Mouse (Mus musculus) naive thymus-derived CD4-positive, alpha-beta T cell, adult 5 months (primary cell): ENCODE results near the gene Fiz1. TPM values are rescaled to one million over a fixed set of nuclear protein-coding genes. Genes with fewer than 3 reads are reported as not detected.

Source experiments
- polyA plus RNA-seq: library from polyadenylated mRNA; unstranded; fragments of 100-300 nt; shearing (Covaris generic); gene quantifications from one replicate; pipeline ENCODE4 v1.2.1, GENCODE M21; 2017

The Fiz1 gene
- polyA plus RNA-seq: 54.8 TPM

DNA sequence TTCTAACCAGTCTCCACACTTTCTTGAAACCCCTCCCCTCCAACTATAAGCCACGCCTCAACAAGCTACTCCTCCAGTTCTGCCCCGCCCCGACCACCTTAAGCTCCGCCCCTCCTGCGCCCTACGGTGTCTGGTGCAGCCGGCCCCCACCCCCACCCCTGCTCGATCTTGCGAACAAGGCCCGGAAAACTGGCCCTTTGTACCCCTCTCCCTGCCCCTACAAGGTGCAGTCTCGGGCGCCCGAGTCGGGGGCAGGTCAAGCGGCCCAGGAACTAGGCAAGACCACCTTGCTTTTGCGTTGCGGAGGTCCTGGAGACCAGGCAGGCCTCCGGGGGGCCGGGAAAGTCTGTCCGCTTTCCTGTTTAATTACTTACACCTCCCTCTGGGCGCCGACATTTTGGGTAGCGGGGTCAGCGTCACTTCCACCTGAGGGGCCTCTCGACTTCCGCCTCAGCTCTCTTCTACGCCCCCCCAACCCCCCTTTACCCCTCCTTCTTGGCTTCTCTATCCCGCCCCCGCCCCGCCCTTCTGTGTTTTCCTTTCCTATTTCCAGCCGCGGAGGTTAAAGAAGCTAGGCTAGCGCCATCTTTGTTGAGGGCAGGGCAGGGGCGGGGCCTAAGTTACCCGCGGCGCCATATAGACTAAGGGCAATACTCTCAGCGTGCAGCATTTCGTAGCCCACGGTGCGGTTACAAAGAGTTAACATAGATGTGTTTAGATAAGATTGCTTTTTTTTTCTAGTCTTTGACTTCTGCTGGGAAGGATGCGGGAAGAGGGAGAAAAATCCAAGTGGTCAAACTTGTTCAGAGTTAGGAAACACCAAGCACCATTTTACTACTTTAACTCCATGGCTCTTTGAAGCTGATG is at the start of gene Fiz1, which contains the start of gene Zfp524:
Fiz1 (minus strand) TSS at position 447 of the 867 bp plus-strand sequence.
Zfp524 (plus strand) TSS at position 165 of the 867 bp plus-strand sequence.

DNA sequence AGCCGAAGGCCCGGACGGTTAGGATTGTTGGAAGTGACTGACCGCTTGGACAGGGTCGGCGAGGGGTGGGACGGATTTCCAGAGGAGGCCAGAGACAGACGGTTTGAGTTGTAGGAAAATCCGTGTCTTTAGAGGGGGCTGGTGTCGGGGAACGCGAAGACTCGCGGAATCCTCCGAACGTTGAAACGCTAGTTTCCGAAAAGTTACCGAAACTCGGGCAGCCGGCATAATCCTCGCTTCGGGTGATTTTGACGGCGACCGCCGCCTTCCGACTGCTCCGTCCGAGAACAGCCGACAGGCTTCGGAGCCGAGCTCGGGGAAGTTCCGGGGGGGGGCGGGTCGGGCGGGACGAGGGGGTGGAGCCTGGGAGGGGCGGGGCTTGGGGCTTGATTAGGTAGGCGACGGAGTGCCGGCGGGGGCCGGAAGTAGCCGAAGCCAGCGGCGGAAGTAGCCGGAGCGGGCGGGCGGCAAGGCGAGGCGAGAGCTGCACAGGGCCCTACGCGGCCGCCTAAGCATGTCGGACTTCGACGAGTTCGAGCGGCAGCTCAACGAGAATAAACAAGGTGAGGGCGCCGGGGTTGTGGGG is 47.4 kb upstream of the Fiz1 start, which contains the start of gene U2af2:
U2af2 (plus strand) TSS at position 370 of the 586 bp plus-strand sequence.

DNA sequence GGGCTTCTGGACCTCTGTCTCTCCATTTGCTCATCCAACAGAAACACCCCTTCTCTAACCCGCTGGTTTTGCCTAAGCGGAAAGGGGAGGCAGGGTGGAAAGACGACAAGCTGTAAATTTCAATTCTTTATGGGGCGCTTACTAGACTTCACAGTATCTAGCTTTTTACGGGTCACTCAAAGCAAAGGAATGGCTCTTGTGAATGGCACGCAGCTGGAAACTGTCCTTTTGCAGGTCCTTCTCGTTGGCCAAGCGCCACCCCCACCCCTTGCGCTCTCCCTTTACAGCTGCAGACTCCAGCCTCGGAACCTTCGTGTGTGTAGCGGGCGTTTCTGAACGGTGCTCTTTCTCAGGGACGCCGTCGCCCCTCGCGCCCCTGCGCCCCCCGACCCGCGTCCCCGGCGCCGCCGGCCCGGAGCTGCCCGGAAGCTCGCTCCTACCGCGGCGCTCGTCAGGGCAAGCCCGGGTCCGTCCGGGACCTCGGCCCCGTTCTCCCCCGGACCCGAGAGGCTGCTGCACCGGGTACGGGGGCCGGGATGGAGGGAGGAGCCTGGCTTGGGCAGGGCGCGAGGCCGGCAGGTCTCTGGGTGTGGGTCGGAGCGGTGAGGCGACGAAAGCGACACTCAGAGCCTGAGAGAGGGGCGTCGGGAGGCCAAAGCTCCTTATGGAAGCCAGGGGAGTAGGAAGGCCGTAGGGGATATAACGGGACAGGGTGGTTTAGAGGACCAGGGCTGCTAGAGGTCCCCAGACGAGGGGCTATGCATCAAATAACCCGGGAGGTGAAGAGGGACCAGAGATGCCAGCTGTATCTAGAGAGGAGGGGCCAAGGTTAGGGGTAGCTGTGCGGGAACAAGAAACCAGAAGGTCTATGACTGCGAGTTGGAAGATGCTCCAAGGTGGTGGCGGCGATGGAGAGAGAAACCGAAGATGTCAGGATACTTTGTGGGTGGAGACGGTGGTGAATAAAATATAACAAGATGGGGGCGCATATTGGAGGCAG is 37.0 kb upstream of the Fiz1 start, which contains the start of gene Zfp580:
Zfp580 (plus strand) TSS at position 346 of the 1,000 bp plus-strand sequence.

DNA sequence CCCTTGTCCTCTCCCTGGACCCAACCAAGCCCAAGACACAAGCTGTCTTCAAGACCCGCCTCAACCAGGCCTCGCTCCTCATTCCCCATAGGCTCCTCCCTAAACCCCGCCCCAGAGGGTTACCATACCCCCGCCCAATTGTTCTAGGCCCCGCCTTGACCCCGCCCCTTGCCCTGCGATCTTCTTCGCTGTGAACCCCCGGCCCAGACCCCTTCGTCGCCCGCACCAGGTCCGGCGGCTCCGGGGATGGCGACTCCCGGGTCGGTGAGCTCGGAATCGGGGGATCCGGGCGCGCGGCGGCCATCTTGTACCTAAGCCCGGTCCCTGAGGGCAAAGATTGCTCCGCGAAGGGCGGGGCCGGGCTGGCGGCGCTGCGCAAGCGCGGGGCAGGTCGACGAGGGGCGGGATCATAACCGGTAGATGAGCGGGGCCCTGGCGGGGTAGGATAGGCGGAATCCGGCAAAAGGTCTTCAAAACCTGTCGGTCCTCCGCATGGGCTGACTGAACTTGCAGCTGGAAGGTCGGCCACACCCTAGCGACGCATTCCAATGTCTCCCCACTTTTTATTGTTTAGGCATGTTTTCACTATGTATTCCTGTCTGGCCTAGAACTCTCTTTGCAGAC is 23.7 kb upstream of the Fiz1 start, which contains the start of gene Zfp784:
Zfp784 (minus strand) TSS at position 338 of the 624 bp plus-strand sequence.

DNA sequence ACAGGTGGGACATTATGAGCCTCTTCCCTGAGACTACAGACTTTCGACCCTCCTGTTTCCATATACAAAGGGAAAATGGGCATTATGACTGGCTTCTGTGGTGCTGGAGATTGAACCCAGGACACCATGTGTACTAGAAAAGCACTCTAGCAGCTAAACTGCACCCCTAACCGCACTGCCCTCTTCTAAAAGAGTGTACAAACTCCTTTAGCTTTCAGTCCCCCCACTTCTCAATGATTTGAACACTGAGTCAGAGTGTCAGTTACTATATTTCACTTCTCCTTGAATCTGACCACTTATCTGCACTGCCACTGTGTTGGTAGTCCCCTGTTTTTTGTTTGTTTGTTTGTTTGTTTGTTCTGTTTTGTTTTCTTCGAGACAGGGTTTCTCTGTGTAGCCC is 19.3 kb upstream of the Fiz1 start, which contains the start of gene 4632433K11Rik:
4632433K11Rik (plus strand) TSS at position 301 of the 400 bp plus-strand sequence.

DNA sequence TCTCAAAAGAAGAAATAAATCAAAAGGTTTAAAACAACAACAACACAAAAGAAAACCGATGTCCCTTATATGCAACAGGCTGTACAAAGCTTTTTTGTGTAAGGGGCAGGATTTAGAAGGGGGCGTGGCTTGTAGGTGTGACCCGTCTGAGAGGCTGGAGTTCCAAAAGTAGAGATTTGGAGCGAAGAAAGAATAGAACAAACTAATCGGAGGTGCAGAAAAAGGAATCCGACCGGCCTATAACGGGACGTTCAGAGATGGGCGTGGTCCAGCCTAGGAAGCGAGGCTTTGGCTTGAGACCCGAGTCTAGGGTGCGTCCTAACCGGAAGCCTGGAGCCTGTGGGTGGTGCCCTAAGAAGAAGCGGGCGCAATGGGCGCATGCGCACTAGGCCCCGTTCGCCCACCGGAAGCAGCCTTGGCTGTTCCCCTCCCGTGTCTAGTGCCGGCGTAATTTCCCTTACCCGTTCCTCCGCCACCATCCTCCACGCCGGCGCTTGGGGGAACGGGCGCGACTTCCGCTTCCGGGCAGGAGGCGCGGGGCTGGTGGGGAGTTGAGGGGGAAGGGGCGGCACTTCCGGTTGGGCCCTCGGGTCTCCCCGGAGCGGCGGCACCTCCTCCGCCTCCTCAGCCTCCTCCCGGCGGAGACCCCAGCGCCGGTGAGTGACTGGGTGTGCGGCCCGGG is 5.6 kb upstream of the Fiz1 start, which contains the start of the genes Zfp865 and Ccdc106:
Zfp865 (plus strand) TSS at position 377 of the 682 bp plus-strand sequence.
Ccdc106 (plus strand) TSS at position 554 of the 682 bp plus-strand sequence.

DNA sequence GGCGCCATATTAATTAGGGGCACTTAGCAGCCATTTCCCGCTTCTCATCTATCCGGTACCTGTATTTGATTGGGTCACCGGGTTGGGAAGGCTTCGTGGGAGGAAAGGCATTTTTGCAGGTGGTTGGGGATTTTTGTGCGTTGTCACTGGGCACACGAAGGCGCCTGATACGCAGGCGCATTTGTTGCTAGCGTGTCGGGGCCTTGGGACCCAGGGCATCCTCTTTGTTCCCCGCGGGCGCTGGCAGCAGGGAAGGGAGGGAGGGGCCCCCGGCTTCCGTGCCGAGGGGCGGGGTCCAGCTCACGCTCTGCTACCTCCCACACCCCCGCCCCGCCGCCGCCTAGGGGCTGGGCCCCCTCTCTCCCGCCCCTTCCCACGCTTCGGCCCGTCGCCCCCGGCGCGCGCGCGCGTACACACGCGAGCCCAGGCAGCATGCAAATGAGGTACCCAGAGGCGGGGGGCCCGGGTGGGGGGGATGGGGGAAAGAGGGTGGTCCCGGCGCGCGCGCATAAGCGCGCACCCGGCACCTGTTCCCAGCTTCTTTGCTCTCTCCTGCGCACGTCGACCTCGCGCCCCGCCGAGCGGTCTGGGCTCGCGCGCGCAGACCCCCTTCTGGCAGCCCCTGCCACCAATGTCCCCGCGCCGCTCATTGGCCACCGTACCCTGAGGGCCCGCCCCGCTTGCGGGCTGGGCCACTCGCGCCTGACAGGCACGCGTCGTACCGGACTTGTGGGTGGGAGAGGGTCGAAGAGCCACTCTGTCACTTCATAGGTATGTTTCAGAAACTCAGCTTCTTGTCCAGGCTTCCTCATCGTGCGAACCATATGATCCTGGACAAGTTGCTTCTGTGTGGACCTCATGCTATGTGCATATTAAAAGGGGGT is 863 bp upstream of the Fiz1 start, which contains the start of gene Gm44973:
Gm44973 (plus strand) TSS at position 379 of the 884 bp plus-strand sequence.

DNA sequence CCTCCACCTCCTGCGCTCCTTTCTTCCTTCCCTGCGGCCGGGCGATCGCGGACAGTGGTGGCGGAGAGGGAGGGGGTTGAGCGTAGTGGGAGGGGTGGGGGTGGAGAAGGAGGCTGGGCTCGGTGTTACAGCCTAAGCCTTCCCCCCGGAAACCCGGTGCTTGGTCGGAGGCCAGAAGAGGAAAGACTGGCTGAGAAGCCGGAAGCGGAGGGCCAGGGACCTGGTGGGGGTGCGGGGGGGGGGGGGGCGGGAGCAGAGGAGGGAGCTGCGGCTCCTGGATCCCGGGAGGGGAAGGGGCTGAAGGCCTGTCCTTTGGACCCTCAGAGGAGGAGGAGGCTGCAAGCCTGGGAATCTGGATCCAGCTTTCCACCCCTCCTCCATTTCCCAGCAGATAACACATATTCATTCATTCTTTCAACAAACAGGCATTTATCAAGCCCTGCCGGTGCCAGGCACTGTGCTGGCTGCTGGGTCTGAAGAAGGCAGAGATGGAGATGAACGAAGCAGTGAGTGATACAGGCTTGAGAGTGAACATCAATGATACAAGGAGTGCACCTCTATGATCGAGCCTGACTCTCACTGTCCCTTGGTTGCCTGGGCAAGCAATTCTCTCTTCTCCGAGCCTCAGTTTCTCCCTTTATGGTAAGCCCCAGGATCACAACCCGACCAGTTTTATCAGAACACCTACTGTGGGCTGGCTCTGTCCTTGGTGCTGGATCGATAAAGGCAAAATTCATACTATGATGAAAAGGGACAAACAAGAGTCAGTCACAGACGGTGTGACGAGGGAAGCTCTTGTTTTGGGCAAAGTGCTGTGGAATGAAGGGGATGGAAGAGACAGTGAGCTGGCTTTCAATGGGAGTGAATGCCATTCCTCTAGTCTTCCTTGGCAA is 18.2 kb downstream of the Fiz1 start, which contains the start of gene Zfp579:
Zfp579 (minus strand) TSS at position 156 of the 893 bp plus-strand sequence.

DNA sequence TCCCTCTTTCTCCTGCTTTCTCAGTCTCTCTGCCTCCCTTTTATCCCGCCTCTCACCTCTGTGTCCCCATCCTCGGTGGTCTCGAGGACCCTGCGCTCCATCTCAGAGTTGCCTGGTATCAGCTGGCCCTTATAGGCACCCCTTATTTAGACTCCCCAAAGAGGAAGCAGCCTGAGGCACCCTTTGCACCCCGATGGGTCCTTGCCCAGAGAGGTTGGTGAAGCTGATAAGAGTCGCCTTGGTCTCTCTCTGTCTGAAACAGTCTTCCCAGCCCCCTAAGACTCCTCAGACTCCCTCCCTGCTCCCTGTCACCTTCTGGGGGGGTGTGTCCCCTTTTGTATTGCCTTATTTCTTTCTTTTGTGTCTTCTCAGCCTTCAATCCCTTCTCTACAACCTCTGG is 43.4 kb downstream of the Fiz1 start, which contains the start of gene Sbk3:
Sbk3 (minus strand) TSS at position 101 of the 400 bp plus-strand sequence.

DNA sequence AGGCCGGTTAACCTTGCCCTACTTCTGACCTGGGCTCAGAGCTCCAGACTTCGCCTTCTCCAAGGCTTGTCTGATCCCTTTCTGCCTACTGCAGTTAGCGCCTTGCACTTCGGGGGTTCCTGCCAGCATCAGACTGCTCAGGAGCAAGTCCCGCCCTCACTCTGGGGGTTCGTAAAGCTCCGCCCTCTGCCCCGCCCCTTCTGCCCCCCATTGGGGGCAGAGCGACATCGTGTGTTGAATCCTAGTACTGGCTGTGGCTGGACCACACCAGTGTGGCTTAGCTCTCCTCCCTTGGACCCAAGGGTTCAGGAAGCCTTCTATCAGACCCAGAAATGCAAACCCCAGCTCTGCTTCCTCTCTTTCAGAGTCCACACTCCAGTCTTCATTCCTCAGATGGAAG is 50.2 kb downstream of the Fiz1 start, which contains the start of gene Sbk2:
Sbk2 (minus strand) TSS at position 135 of the 400 bp plus-strand sequence.

Other genes starting within 250 kb of the Fiz1 start
- gene Fam71e2, start 243.4 kb downstream of the Fiz1 start, polyA plus RNA-seq: not detected
- not detected for gene Il11, start 231.8 kb downstream of the Fiz1 start, polyA plus RNA-seq
- gene Tmem190, start 231.8 kb downstream of the Fiz1 start, polyA plus RNA-seq: not detected
- 2.8 TPM for gene Tmem238, start 225.0 kb downstream of the Fiz1 start, polyA plus RNA-seq
- gene Rpl28, start 221.8 kb downstream of the Fiz1 start, polyA plus RNA-seq: 358 TPM
- gene Ube2s, start 202.1 kb downstream of the Fiz1 start, polyA plus RNA-seq: 236 TPM
- 0.12 TPM for gene Shisa7, start 170.0 kb downstream of the Fiz1 start, polyA plus RNA-seq
- gene Isoc2b, start 144.4 kb downstream of the Fiz1 start, polyA plus RNA-seq: 7.4 TPM
- gene Isoc2a, start 137.5 kb downstream of the Fiz1 start, polyA plus RNA-seq: 0.77 TPM
- gene Gm36210, start 108.2 kb downstream of the Fiz1 start, polyA plus RNA-seq: not detected
- gene Zfp628, start 99.5 kb downstream of the Fiz1 start, polyA plus RNA-seq: 2.5 TPM
- not detected for gene Nat14, start 92.7 kb downstream of the Fiz1 start, polyA plus RNA-seq
- gene Ssc5d, start 88.9 kb downstream of the Fiz1 start, polyA plus RNA-seq: not detected
- not detected for gene Sbk2, start 50.3 kb downstream of the Fiz1 start, polyA plus RNA-seq
- gene Sbk3, start 43.5 kb downstream of the Fiz1 start, polyA plus RNA-seq: not detected
- 18.4 TPM for gene Zfp579, start 18.5 kb downstream of the Fiz1 start, polyA plus RNA-seq
- 21.0 TPM for gene Zfp524, start 282 bp downstream of the Fiz1 start, polyA plus RNA-seq
- 5.0 TPM for gene Gm44973, start 799 bp upstream of the Fiz1 start, polyA plus RNA-seq
- 10.7 TPM for gene Zfp865, start 5.7 kb upstream of the Fiz1 start, polyA plus RNA-seq
- not detected for gene Ccdc106, start 5.9 kb upstream of the Fiz1 start, polyA plus RNA-seq
- gene 4632433K11Rik, start 19.4 kb upstream of the Fiz1 start, polyA plus RNA-seq: not detected
- gene Zfp784, start 23.7 kb upstream of the Fiz1 start, polyA plus RNA-seq: 2.1 TPM
- 5.0 TPM for gene Zfp580, start 36.8 kb upstream of the Fiz1 start, polyA plus RNA-seq
- 117 TPM for gene U2af2, start 47.4 kb upstream of the Fiz1 start, polyA plus RNA-seq
- 23.9 TPM for gene Epn1, start 65.5 kb upstream of the Fiz1 start, polyA plus RNA-seq
- not detected for gene Rfpl4, start 102.3 kb upstream of the Fiz1 start, polyA plus RNA-seq
- not detected for gene Rasl2-9, start 111.3 kb upstream of the Fiz1 start, polyA plus RNA-seq
- 0.30 TPM for gene Vmn1r55, start 135.0 kb upstream of the Fiz1 start, polyA plus RNA-seq
- gene Vmn1r56, start 182.1 kb upstream of the Fiz1 start, polyA plus RNA-seq: not detected
- not detected for gene Vmn1r57, start 203.8 kb upstream of the Fiz1 start, polyA plus RNA-seq